Mouse (Mus musculus): ENCODE results near the gene Paics.

Paics gene

DNA sequence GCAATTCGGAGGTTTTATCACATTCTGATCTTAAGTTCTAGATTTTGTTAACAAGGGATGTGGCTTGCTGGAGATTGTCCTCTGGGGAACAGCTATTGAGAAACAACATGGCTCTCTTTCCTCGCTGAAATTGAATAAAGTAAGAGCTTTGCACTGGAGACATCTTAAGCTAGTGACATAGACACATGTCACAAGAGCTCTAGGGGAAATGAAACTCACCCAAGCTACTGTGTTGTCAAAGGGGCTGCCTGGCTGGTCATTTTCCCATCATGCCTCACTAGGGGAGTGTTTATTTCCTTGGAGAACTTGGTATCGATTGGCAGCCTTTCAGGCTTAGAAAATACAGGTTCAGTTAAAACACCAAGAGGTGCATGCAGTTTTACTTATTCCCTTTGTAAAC is 62.1 kb downstream of the Paics start:
- DNase-seq, result no peak

DNA sequence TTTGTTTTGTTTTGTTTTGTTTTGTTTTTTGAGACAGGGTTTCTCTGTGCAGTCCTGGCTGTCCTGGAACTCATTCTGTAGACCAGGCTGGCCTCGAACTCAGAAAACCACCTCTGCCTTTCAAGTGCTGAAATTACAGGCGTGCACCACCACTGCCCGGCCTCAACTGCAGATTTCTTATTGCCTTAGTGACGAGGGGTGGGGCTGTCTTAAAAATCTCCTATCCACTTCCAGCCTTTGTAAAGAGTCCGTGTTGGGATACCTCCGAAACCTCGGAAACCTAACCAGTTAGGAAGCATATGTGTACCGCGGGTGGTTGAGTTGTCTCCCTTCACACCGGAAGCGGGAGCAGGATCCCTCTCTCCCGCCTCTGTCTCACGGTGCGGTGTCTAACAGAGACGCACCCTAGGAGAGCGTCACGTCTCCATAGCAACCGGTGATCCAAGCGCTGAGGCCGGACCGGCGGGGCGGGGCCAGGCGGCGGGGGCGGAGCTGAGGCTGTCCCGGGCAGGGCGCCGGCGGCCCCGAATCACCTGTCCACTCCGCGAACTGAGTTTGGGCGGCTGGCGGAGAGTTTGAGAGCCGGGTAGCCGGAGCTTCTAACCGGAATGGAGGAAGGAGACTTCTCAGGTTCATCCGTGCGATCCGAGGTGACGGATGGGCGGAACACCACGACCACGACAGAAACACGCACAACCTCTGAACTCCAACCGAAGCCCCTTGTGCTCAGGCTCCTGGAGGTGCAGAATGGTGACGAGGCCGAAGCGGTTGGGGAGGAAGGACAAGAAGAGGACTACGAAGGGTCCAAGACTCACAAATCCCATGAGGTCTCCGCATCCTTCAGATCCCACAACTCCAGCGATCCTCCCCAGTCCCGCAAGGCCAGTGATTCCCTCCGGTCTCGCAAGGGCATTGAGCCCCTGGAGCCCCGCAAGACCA is 64.7 kb downstream of the Paics start, which contains the start of gene Thegl:
Thegl (plus strand) TSS at position 480 of the 939 bp plus-strand sequence.
- peak; percentile 81 for DNase-seq

Data from layer of hippocampus, adult 9-11 months (tissue).